Mouse (Mus musculus): ENCODE measurements around the gene Zfp804b. TPM values are rescaled to one million over a fixed set of nuclear protein-coding genes. Genes with fewer than 3 reads are reported as not detected.
A peak's percentile ranks its signal among the peaks of the same experiment; 100 is the strongest.

The Zfp804b gene
- total and polyA plus RNA-seq, 3 experiments = 0.22 TPM; not detected in 2

DNA sequence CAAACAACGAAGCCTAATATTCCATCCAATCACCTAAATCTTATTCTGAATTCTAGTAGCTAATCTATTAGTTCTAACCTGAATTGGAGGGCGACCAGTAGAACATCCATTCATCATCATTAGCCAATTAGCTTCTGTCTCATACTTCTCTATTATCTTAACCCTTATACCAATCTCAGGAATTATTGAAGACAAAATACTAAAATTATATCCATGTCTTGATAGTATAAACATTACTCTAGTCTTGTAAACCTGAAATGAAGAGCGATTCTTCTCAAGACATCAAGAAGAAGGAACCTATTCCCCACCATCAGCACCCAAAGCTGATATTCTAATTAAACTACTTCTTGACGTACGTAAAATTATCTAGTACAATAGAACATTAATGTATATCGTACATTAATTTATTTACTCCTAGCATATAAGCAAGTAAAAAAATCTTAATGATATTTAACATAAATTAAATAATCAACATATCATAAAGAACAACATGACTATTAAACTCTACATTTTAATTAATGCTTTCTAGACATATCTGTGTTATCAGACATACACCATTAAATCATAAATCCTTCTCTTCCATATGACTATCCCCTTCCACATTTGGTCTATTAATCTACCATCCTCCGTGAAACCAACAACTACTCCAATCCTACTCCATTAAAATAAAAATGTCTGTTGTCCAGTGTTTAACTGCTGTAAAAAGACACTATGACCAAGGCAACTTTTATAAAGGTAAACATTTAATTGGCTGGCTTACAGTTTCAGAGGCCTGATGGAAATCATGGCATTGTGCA is 67.7 kb downstream of the Zfp804b start:
- no peaks in the 10 kb centered on the region for H3K4me1 ChIP-seq (ENCODE audit: insufficient read depth, low read depth, low read length)
- H3K27me3 ChIP-seq (ENCODE audit: insufficient read depth, low read length) = no peaks in the 10 kb centered on the region
- H3K36me3 ChIP-seq (replicated peaks) = no peaks in the 10 kb centered on the region
- DNase-seq (ENCODE audit: low spot score) (no peak), ATAC-seq (ENCODE audit: extremely low read depth, insufficient number of reproducible peaks, low FRiP score, poor library complexity, severe bottlenecking) (peak; percentile 100)
- H3K4me3 ChIP-seq (ENCODE audit: low read depth, low read length) = no peak overlapping the region
- no peak for TF ChIP-seq POLR2AphosphoS5 (IDR thresholded peaks at IDR 0.05; ENCODE audit: insufficient replicate concordance, low read depth, low read length)
- no peak for TF ChIP-seq TAL1 (conservative IDR thresholded peaks at IDR 0.05; ENCODE audit: low read depth, low read length)
- no peak for TF ChIP-seq CTCF (IDR thresholded peaks at IDR 0.05; ENCODE audit: low read depth, low read length)
- TF ChIP-seq GATA1 (IDR thresholded peaks at IDR 0.05; ENCODE audit: borderline replicate concordance, low read length) = no peak
- no peak for TF ChIP-seq GATA2 (IDR thresholded peaks at IDR 0.05; ENCODE audit: borderline replicate concordance, low read depth, low read length)
- H3K9me3 ChIP-seq (replicated peaks) = no peaks in the 10 kb centered on the region

DNA sequence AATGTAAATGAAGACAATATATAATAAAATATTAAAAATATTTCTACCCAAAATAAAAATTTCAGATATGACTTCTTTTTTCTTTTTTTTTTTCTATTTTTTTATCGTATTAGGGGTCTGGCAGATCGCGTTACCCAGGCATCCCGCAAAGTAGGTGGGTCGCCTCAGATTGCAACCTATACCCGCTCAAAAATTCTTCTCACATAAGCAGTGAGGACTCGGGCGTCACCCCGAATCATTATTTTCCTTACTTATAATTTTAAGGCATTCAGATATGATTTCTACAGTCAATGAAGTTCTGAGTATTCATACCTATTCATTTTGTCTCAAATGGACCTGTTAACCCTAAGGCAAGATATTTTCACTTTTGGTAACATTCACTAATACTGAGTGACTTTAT is 167.0 kb downstream of the Zfp804b start:
- ATAC-seq (ENCODE audit: extremely low read depth, insufficient number of reproducible peaks, low FRiP score, poor library complexity, severe bottlenecking) (peak; percentile 57), DNase-seq (ENCODE audit: low spot score) (no peak)
- Histone ChIP-seq H3K27me3 (ENCODE audit: insufficient read depth, low read length) (no peaks in the 10 kb centered on the region), H3K4me1 (ENCODE audit: insufficient read depth, low read depth, low read length) (no peaks in the 10 kb centered on the region), H3K36me3 (replicated peaks) (no peaks in the 10 kb centered on the region), H3K4me3 (ENCODE audit: low read depth, low read length) (no peak overlapping the region), H3K9me3 (replicated peaks) (no peaks in the 10 kb centered on the region)
- no peak for TF ChIP-seq POLR2AphosphoS5 (IDR thresholded peaks at IDR 0.05; ENCODE audit: insufficient replicate concordance, low read depth, low read length)
- no peak for TF ChIP-seq GATA2 (IDR thresholded peaks at IDR 0.05; ENCODE audit: borderline replicate concordance, low read depth, low read length)
- TF ChIP-seq TAL1 (conservative IDR thresholded peaks at IDR 0.05; ENCODE audit: low read depth, low read length) = no peak
- no peak for TF ChIP-seq CTCF (IDR thresholded peaks at IDR 0.05; ENCODE audit: low read depth, low read length)
- TF ChIP-seq GATA1 (IDR thresholded peaks at IDR 0.05; ENCODE audit: borderline replicate concordance, low read length) = no peak

DNA sequence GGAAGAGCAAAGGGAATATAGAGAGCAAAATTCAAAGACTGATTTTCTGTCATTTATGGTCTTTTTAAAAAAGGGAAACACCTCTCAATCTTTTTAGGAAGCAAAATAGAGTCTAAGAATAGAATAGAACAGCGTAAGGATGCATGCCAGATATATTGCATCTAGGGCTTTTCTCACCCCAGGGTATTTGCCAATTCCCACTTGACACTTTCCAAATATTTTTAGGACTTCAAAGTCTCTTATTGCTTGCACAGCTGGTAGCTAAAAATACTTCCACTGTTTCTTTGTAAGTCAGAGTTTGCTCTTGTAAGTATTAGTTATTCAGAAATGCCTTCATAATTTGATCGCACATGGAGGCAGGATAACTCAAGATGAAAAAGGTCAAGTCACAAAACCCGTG is 204.9 kb downstream of the Zfp804b start:
- no peaks in the 10 kb centered on the region for H3K36me3 ChIP-seq (replicated peaks)
- TF ChIP-seq CTCF (IDR thresholded peaks at IDR 0.05; ENCODE audit: low read depth, low read length) (no peak), TAL1 (conservative IDR thresholded peaks at IDR 0.05; ENCODE audit: low read depth, low read length) (no peak), GATA1 (IDR thresholded peaks at IDR 0.05; ENCODE audit: borderline replicate concordance, low read length) (no peak), GATA2 (IDR thresholded peaks at IDR 0.05; ENCODE audit: borderline replicate concordance, low read depth, low read length) (no peak)
- no peak for ATAC-seq (ENCODE audit: extremely low read depth, insufficient number of reproducible peaks, low FRiP score, poor library complexity, severe bottlenecking)

DNA sequence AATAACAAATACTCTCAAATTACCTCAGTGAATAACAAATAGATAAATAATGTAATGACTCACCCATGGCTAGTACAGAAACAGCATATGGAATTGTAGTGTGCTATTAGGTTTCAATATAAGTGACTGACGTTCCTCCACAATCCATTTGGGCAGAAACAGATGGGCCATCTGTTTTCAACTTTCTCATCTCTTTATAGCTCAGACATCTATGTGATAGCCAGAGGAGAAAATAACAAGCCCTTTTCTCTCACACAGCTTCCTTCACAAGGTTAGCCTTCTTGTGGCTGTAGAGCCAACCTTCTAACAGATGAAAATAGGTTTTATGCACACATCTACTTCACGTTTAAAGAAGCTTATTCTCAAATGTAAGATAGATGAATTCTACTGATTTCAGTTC is 242.2 kb downstream of the Zfp804b start:
- no peaks in the 10 kb centered on the region for H3K27me3 ChIP-seq (ENCODE audit: insufficient read depth, low read length)
- H3K36me3 ChIP-seq (replicated peaks) = no peaks in the 10 kb centered on the region
- H3K4me1 ChIP-seq (ENCODE audit: insufficient read depth, low read depth, low read length) = no peaks in the 10 kb centered on the region
- no peaks in the 10 kb centered on the region for H3K9me3 ChIP-seq (replicated peaks)
- H3K4me3 ChIP-seq (ENCODE audit: low read depth, low read length) = no peak overlapping the region
- DNase-seq (ENCODE audit: low spot score) (no peak), ATAC-seq (ENCODE audit: extremely low read depth, insufficient number of reproducible peaks, low FRiP score, poor library complexity, severe bottlenecking) (no peak)
- TF ChIP-seq CTCF (IDR thresholded peaks at IDR 0.05; ENCODE audit: low read depth, low read length) (no peak), GATA2 (IDR thresholded peaks at IDR 0.05; ENCODE audit: borderline replicate concordance, low read depth, low read length) (no peak), TAL1 (conservative IDR thresholded peaks at IDR 0.05; ENCODE audit: low read depth, low read length) (no peak), POLR2AphosphoS5 (IDR thresholded peaks at IDR 0.05; ENCODE audit: insufficient replicate concordance, low read depth, low read length) (no peak), GATA1 (IDR thresholded peaks at IDR 0.05; ENCODE audit: borderline replicate concordance, low read length) (no peak)

More for the DNA sequence above, 204.9 kb downstream of the Zfp804b start:
- no peak overlapping the region for H3K4me3 ChIP-seq (ENCODE audit: low read depth, low read length)
- H3K9me3 ChIP-seq (replicated peaks) = no peaks in the 10 kb centered on the region
- H3K27me3 ChIP-seq (ENCODE audit: insufficient read depth, low read length) = no peaks in the 10 kb centered on the region
- no peak for DNase-seq (ENCODE audit: low spot score)
- no peaks in the 10 kb centered on the region for H3K4me1 ChIP-seq (ENCODE audit: insufficient read depth, low read depth, low read length)

DNA sequence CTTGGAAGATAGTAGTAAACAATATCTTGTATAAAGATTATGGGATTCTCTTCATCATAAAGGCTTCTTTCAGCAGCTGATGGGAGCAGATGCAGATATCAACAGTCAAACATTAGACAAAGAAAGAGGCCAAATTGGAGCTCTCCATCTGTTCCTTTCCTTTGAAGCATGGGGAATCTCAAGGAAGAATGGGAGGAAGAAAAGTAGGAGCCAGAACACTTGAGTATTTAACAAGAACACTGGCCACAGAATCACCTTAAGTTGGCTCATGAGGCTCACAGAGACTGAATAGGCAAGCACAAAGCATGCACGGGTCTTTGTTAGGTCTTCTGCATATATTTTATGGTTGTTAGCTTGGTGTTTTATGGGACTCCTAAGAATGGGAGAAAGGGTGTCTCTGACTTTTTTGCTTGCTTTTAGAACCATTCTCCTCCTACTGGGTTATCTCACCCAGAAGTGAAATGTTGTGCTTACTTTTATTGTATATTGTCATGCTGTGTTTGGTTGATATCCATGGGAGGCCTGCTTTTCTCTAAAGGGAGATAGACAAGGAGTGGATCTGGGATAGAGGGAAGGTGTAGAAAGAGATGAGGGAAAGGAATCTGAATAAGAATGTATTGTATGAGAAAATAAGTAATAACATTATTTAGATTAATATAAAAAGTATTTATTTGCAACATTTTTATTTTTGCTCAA is 270.5 kb downstream of the Zfp804b start:
- no peak for DNase-seq (ENCODE audit: low spot score)
- no peaks in the 10 kb centered on the region for H3K9me3 ChIP-seq (replicated peaks)
- ATAC-seq (ENCODE audit: extremely low read depth, insufficient number of reproducible peaks, low FRiP score, poor library complexity, severe bottlenecking) = no peak
- no peaks in the 10 kb centered on the region for H3K4me1 ChIP-seq (ENCODE audit: insufficient read depth, low read depth, low read length)
- no peak for TF ChIP-seq CTCF (IDR thresholded peaks at IDR 0.05; ENCODE audit: low read depth, low read length)
- TF ChIP-seq GATA1 (IDR thresholded peaks at IDR 0.05; ENCODE audit: borderline replicate concordance, low read length) = no peak
- TF ChIP-seq GATA2 (IDR thresholded peaks at IDR 0.05; ENCODE audit: borderline replicate concordance, low read depth, low read length) = no peak
- TF ChIP-seq POLR2AphosphoS5 (IDR thresholded peaks at IDR 0.05; ENCODE audit: insufficient replicate concordance, low read depth, low read length) = no peak
- no peak for TF ChIP-seq TAL1 (conservative IDR thresholded peaks at IDR 0.05; ENCODE audit: low read depth, low read length)
- no peak overlapping the region for H3K4me3 ChIP-seq (ENCODE audit: low read depth, low read length)
- no peaks in the 10 kb centered on the region for H3K27me3 ChIP-seq (ENCODE audit: insufficient read depth, low read length)
- H3K36me3 ChIP-seq (replicated peaks) = no peaks in the 10 kb centered on the region

DNA sequence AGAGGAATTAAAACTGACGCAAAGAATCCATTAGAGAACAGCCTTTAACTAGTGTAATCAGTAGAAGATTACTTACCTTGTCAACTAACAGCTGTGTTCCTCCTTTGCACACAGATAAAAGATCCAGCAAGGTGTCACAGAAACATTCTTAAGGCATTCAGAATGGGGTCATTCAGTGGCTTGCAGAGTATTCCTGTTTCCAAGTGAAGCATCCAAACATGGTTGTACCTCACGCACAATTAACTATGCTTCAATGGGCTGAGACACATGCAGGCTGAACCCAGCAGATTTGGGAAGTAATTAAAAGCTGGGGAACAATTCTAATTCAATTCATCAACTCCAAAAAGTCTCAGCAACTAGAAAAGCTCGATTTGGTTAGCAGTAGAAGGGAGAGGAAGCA is 337.1 kb downstream of the Zfp804b start:
- no peaks in the 10 kb centered on the region for H3K4me1 ChIP-seq (ENCODE audit: insufficient read depth, low read depth, low read length)
- H3K4me3 ChIP-seq (ENCODE audit: low read depth, low read length) = no peak overlapping the region
- TF ChIP-seq CTCF (IDR thresholded peaks at IDR 0.05; ENCODE audit: low read depth, low read length) (no peak), GATA1 (IDR thresholded peaks at IDR 0.05; ENCODE audit: borderline replicate concordance, low read length) (no peak), GATA2 (IDR thresholded peaks at IDR 0.05; ENCODE audit: borderline replicate concordance, low read depth, low read length) (no peak), POLR2AphosphoS5 (IDR thresholded peaks at IDR 0.05; ENCODE audit: insufficient replicate concordance, low read depth, low read length) (no peak), TAL1 (conservative IDR thresholded peaks at IDR 0.05; ENCODE audit: low read depth, low read length) (no peak)
- no peaks in the 10 kb centered on the region for H3K9me3 ChIP-seq (replicated peaks)
- H3K36me3 ChIP-seq (replicated peaks) = no peaks in the 10 kb centered on the region
- H3K27me3 ChIP-seq (ENCODE audit: insufficient read depth, low read length) = no peaks in the 10 kb centered on the region
- ATAC-seq (ENCODE audit: extremely low read depth, insufficient number of reproducible peaks, low FRiP score, poor library complexity, severe bottlenecking) (no peak), DNase-seq (ENCODE audit: low spot score) (no peak)

Data from G1E (cell line).